Mouse (Mus musculus) intestine, postnatal 0 days (tissue): Measurements from ENCODE around the gene Polm. TPM values are rescaled to one million over a fixed set of nuclear protein-coding genes. Genes with fewer than 3 reads are reported as not detected.

Experiments
- ATAC-seq: fragments of 200-750 bp; cut with Nextera tagmentation; 2 replicates; pipeline ENCODE4 v1.8.0; 2017; ENCODE audit warnings: mild to moderate bottlenecking, moderate TSS enrichment, moderate library complexity
- H3K27ac ChIP-seq: fragments of 300-500 bp; sonication (generic); 2 replicates; pipeline ENCODE4 v1.5.1; 2014; ENCODE audit warnings: mild to moderate bottlenecking, low read depth, low read length, moderate library complexity
- H3K27me3 ChIP-seq: fragments of 300-500 bp; sonication (generic); replicated peaks from 2 replicates; pipeline ENCODE4 v1.6.1; 2014; ENCODE audit warnings: low read length, mixed read lengths; ENCODE audit not compliant: control insufficient read depth, insufficient read depth
- H3K36me3 ChIP-seq: fragments of 300-500 bp; sonication (generic); 2 replicates; pipeline ENCODE4 v1.6.1; 2014; ENCODE audit warnings: mild to moderate bottlenecking, moderate library complexity; ENCODE audit not compliant: control insufficient read depth, insufficient read depth
- H3K4me1 ChIP-seq: fragments of 300-500 bp; sonication (generic); replicated peaks from 2 replicates; pipeline ENCODE4 v1.6.1; 2014; ENCODE audit warnings: antibody characterized with exemption, low read length, mixed read lengths; ENCODE audit not compliant: control insufficient read depth, insufficient read depth
- H3K4me2 ChIP-seq: fragments of 300-500 bp; sonication (generic); replicated peaks from 2 replicates; pipeline ENCODE4 v1.6.1; 2014; ENCODE audit warnings: low read depth, mild to moderate bottlenecking, moderate library complexity
- H3K4me3 ChIP-seq: fragments of 300-500 bp; sonication (generic); 2 replicates; pipeline ENCODE4 v1.5.1; 2014; ENCODE audit warnings: low read depth, low read length
- H3K9ac ChIP-seq: fragments of 300-500 bp; sonication (generic); 2 replicates; pipeline ENCODE4 v1.6.1; 2014; ENCODE audit warnings: mild to moderate bottlenecking, low read depth, low read length
- H3K9me3 ChIP-seq: fragments of 300-500 bp; sonication (generic); 2 replicates; pipeline ENCODE4 v1.6.1; 2016; ENCODE audit warnings: mixed run types; ENCODE audit not compliant: control insufficient read depth
- CTCF ChIP-seq: sonication (generic); IDR thresholded peaks from 2 replicates; pipeline ENCODE4 v1.5.1; 2016; ENCODE audit warnings: low read depth, mild to moderate bottlenecking, control low read depth, antibody characterized with exemption, moderate library complexity
- WGBS: fragments of 180-500 bp; shearing (Covaris S2); extraction: QIAGEN DNeasy Blood & Tissue Kit; methylation state at CpG from one replicate; pipeline ENCODE4 v1.1.7; 2014; 5-methylcytosine and 5-hydroxymethylcytosine counted together
- polyA plus RNA-seq: library from polyadenylated mRNA; unstranded; fragments of >200 nt; fragmentation: Nextera tagmentation; extraction: Ambion mirVana; gene quantifications from 2 replicates; pipeline ENCODE4 v1.2.1, GENCODE M21; 2015

Gene Polm
- polyA plus RNA-seq, 1 experiment from 2014 or later: 9.0 TPM

GRCm38 (mm10) chr11:5858723-5859122, 20.9 kb upstream of the Polm start:
- Histone ChIP-seq H3K27ac (no peak overlapping the region), H3K4me2 (no peak overlapping the region), H3K4me3 (no peak overlapping the region), H3K9me3 (no peaks in the 10 kb centered on the region), H3K4me1 (no peaks in the 10 kb centered on the region), H3K36me3 (no peaks in the 10 kb centered on the region), H3K27me3 (peaks cover 14% of the 10 kb centered on the region; the same call in 1 of the 2 replicates), H3K9ac (no peak overlapping the region)
- WGBS: 76% methylated on average over 1 of the region's 1 CpGs
- peak; percentile 50 for TF ChIP-seq CTCF
- no peak for ATAC-seq

GRCm38 (mm10) chr11:5856479-5857130, 18.8 kb upstream of the Polm start:
- no peak overlapping the region for H3K27ac ChIP-seq

GRCm38 (mm10) chr11:5855902-5856301, 18.1 kb upstream of the Polm start:
- Histone ChIP-seq H3K4me3 (no peak overlapping the region), H3K4me1 (no peaks in the 10 kb centered on the region), H3K4me2 (no peak overlapping the region), H3K9me3 (no peaks in the 10 kb centered on the region), H3K9ac (peak overlapping the region; percentile 11; the same call in 1 of the 2 replicates), H3K27me3 (no peaks in the 10 kb centered on the region), H3K27ac (no peak overlapping the region), H3K36me3 (no peaks in the 10 kb centered on the region)
- ATAC-seq: no peak
- no peak for TF ChIP-seq CTCF
- 48% methylated on average over 7 of the region's 7 CpGs for WGBS

More at GRCm38 (mm10) chr11:5856479-5857130, 18.8 kb upstream of the Polm start:
- Histone ChIP-seq H3K36me3 (no peaks in the 10 kb centered on the region), H3K27me3 (0 out of 2 replicates have a peak, but pooled peaks cover under 1% of the 10 kb centered on the region), H3K4me3 (no peak overlapping the region), H3K9ac (no peak overlapping the region), H3K9me3 (no peaks in the 10 kb centered on the region), H3K4me1 (no peaks in the 10 kb centered on the region), H3K4me2 (no peak overlapping the region)
- no peak for ATAC-seq
- 80% methylated on average over 8 of the region's 8 CpGs for WGBS
- no peak for TF ChIP-seq CTCF

GRCm38 (mm10) chr11:5855481-5855880, 17.7 kb upstream of the Polm start:
- ATAC-seq: no peak
- Histone ChIP-seq H3K36me3 (no peaks in the 10 kb centered on the region), H3K4me1 (no peaks in the 10 kb centered on the region), H3K27ac (no peak overlapping the region), H3K4me2 (no peak overlapping the region), H3K27me3 (no peaks in the 10 kb centered on the region), H3K4me3 (no peak overlapping the region), H3K9me3 (no peaks in the 10 kb centered on the region), H3K9ac (peak overlapping the region; percentile 11; the same call in 1 of the 2 replicates)
- TF ChIP-seq CTCF: no peak

GRCm38 (mm10) chr11:5852314-5852713, 14.5 kb upstream of the Polm start:
- H3K36me3 ChIP-seq: no peaks in the 10 kb centered on the region
- H3K4me1 ChIP-seq: no peaks in the 10 kb centered on the region
- 37% methylated on average over 1 of the region's 1 CpGs for WGBS
- no peak overlapping the region for H3K4me3 ChIP-seq
- H3K4me2 ChIP-seq: no peak overlapping the region
- no peak for TF ChIP-seq CTCF
- H3K9ac ChIP-seq: no peak overlapping the region
- no peak overlapping the region for H3K27ac ChIP-seq
- H3K9me3 ChIP-seq: no peaks in the 10 kb centered on the region
- no peak for ATAC-seq
- no peaks in the 10 kb centered on the region for H3K27me3 ChIP-seq

- 59% methylated on average over 4 of the region's 4 CpGs for WGBS
- ATAC-seq: no peak
Observed at GRCm38 (mm10) chr11:5851021-5851736, 13.4 kb upstream of the Polm start.

More at GRCm38 (mm10) chr11:5851021-5851736, 13.4 kb upstream of the Polm start:
- no peak overlapping the region for H3K9ac ChIP-seq
- H3K4me1 ChIP-seq: no peaks in the 10 kb centered on the region
- H3K4me2 ChIP-seq: no peak overlapping the region
- H3K36me3 ChIP-seq: no peaks in the 10 kb centered on the region
- no peaks in the 10 kb centered on the region for H3K9me3 ChIP-seq
- no peaks in the 10 kb centered on the region for H3K27me3 ChIP-seq
- H3K4me3 ChIP-seq: no peak overlapping the region
- TF ChIP-seq CTCF: no peak
- no peak overlapping the region for H3K27ac ChIP-seq
